Mouse (Mus musculus) megakaryocyte, embryonic 14.5 days (primary cell): ENCODE data around the gene Etv6. TPM values are rescaled to one million over a fixed set of nuclear protein-coding genes. Genes with fewer than 3 reads are reported as not detected.

Source experiments
- H3K27me3 ChIP-seq: replicated peaks from 2 replicates; pipeline ENCODE3; 2012; ENCODE audit warnings: inconsistent platforms
- H3K36me3 ChIP-seq: replicated peaks from 2 replicates; pipeline ENCODE3; 2012; ENCODE audit warnings: low read length, inconsistent platforms, mixed read lengths
- H3K4me1 ChIP-seq: 2 replicates; pipeline ENCODE4 v1.6.1; 2012; ENCODE audit warnings: inconsistent platforms
- H3K4me3 ChIP-seq: replicated peaks from 2 replicates; pipeline ENCODE3; 2012; ENCODE audit warnings: moderate library complexity, mild to moderate bottlenecking, inconsistent platforms
- H3K9me3 ChIP-seq: 2 replicates; pipeline ENCODE4 v1.6.1; 2012; ENCODE audit warnings: inconsistent platforms
- FLI1 ChIP-seq: IDR thresholded peaks from 2 replicates; pipeline ENCODE4 v1.6.1; 2012; ENCODE audit warnings: low read length, inconsistent platforms, mixed read lengths
- GATA1 ChIP-seq: IDR thresholded peaks from 3 replicates; pipeline ENCODE4 v1.6.1; 2012; ENCODE audit warnings: mixed read lengths, low read length, inconsistent platforms, borderline replicate concordance
- polyA plus RNA-seq: library from polyadenylated mRNA; stranded (reverse); fragments of >175 nt; gene quantifications from 2 replicates; pipeline ENCODE4 v1.2.3, GENCODE M21; 2012; ENCODE audit warnings: low replicate concordance; ENCODE audit not compliant: insufficient read depth

The Etv6 gene
- polyA plus RNA-seq, 1 experiment = 152 TPM

- Histone ChIP-seq H3K4me3 (no peak overlapping the region), H3K4me1 (peaks cover 9% of the 10 kb centered on the region), H3K27me3 (peaks cover 6% of the 10 kb centered on the region), H3K9me3 (no peaks in the 10 kb centered on the region), H3K36me3 (no peaks in the 10 kb centered on the region)
- TF ChIP-seq GATA1 (no peak), FLI1 (no peak)
Observed at GRCm38 (mm10) chr6:134282095-134282494, 246.6 kb downstream of the Etv6 start.

- peaks cover 10% of the 10 kb centered on the region for H3K27me3 ChIP-seq
- H3K4me3 ChIP-seq = no peak overlapping the region
- no peaks in the 10 kb centered on the region for H3K9me3 ChIP-seq
- H3K4me1 ChIP-seq = peaks cover 6% of the 10 kb centered on the region; the same call in 1 of the 2 replicates
- H3K36me3 ChIP-seq = no peaks in the 10 kb centered on the region
- TF ChIP-seq GATA1 (no peak), FLI1 (no peak)
Observed at GRCm38 (mm10) chr6:134291823-134292222, 256.3 kb downstream of the Etv6 start.

GRCm38 (mm10) chr6:134292404-134292803 is 256.9 kb downstream of the Etv6 start:
- H3K36me3 ChIP-seq = no peaks in the 10 kb centered on the region
- no peak overlapping the region for H3K4me3 ChIP-seq
- peaks cover 8% of the 10 kb centered on the region for H3K27me3 ChIP-seq
- peaks cover 6% of the 10 kb centered on the region; the same call in 1 of the 2 replicates for H3K4me1 ChIP-seq
- no peaks in the 10 kb centered on the region for H3K9me3 ChIP-seq
- no peak for TF ChIP-seq FLI1
- TF ChIP-seq GATA1 = no peak

GRCm38 (mm10) chr6:134293615-134294508 is 258.4 kb downstream of the Etv6 start:
- TF ChIP-seq FLI1 (no peak), GATA1 (no peak)
- Histone ChIP-seq H3K27me3 (peaks cover 7% of the 10 kb centered on the region), H3K4me1 (peaks cover 17% of the 10 kb centered on the region), H3K9me3 (no peaks in the 10 kb centered on the region), H3K4me3 (peak overlapping the region; percentile 23), H3K36me3 (no peaks in the 10 kb centered on the region)

- peaks cover 8% of the 10 kb centered on the region for H3K27me3 ChIP-seq
- peaks cover 27% of the 10 kb centered on the region for H3K4me1 ChIP-seq
- peaks cover 6% of the 10 kb centered on the region for H3K9me3 ChIP-seq
- no peak overlapping the region for H3K4me3 ChIP-seq
- TF ChIP-seq GATA1 (no peak), FLI1 (no peak)
- H3K36me3 ChIP-seq = no peaks in the 10 kb centered on the region
Observed at GRCm38 (mm10) chr6:134297884-134298619, 262.6 kb downstream of the Etv6 start.

GRCm38 (mm10) chr6:134301951-134302350 is 266.5 kb downstream of the Etv6 start:
- no peak for TF ChIP-seq FLI1
- TF ChIP-seq GATA1 = no peak
- Histone ChIP-seq H3K36me3 (no peaks in the 10 kb centered on the region), H3K9me3 (peaks cover 6% of the 10 kb centered on the region), H3K4me3 (no peak overlapping the region), H3K27me3 (peaks cover 9% of the 10 kb centered on the region), H3K4me1 (peaks cover 26% of the 10 kb centered on the region)

- Histone ChIP-seq H3K4me3 (no peak overlapping the region), H3K27me3 (peaks cover 12% of the 10 kb centered on the region), H3K9me3 (peaks cover 6% of the 10 kb centered on the region), H3K36me3 (no peaks in the 10 kb centered on the region), H3K4me1 (no peaks in the 10 kb centered on the region)
- TF ChIP-seq GATA1 = no peak
Observed at GRCm38 (mm10) chr6:134311346-134311745, 275.8 kb downstream of the Etv6 start.

GRCm38 (mm10) chr6:134312571-134312970 is 277.1 kb downstream of the Etv6 start:
- Histone ChIP-seq H3K9me3 (peaks cover 6% of the 10 kb centered on the region), H3K36me3 (no peaks in the 10 kb centered on the region), H3K4me3 (no peak overlapping the region), H3K27me3 (peaks cover 19% of the 10 kb centered on the region), H3K4me1 (no peaks in the 10 kb centered on the region)
- no peak for TF ChIP-seq GATA1
- TF ChIP-seq FLI1 = no peak

GRCm38 (mm10) chr6:134317371-134317770 is 281.9 kb downstream of the Etv6 start:
- peaks cover 16% of the 10 kb centered on the region for H3K27me3 ChIP-seq
- no peak for TF ChIP-seq FLI1
- no peak for TF ChIP-seq GATA1

More at GRCm38 (mm10) chr6:134317371-134317770, 281.9 kb downstream of the Etv6 start:
- peaks cover 9% of the 10 kb centered on the region for H3K4me1 ChIP-seq
- no peaks in the 10 kb centered on the region for H3K36me3 ChIP-seq
- no peak overlapping the region for H3K4me3 ChIP-seq
- H3K9me3 ChIP-seq = peaks cover 6% of the 10 kb centered on the region

Other genes with a start within 250 kb of the Etv6 start
- gene Kap, start 181.9 kb upstream of the Etv6 start, polyA plus RNA-seq = not detected in 2 replicates